Mouse (Mus musculus): ENCODE data around the gene Chrdl2.

- TF ChIP-seq CTCF (IDR thresholded peaks at IDR 0.05; ENCODE audit: extremely low read depth, insufficient read length, insufficient replicate concordance, low read depth, low read length) (no peak), POLR2A (IDR thresholded peaks at IDR 0.05; ENCODE audit: low read depth, low read length) (no peak)
These were observed 36.8 kb upstream of the Chrdl2 start for GRCm38 (mm10) chr7:99969151-99969550.

Measured in small intestine, adult 2 months (tissue).